Mouse (Mus musculus) brain, embryonic 14.5 days (tissue): ENCODE measurements around the gene Olfr680-ps1.

Source experiments
- CTCF ChIP-seq: fragments of 200-500 bp; IDR thresholded peaks from 2 replicates; pipeline ENCODE4 v1.5.1; 2012; ENCODE audit warnings: inconsistent platforms, mild to moderate bottlenecking, moderate library complexity, borderline replicate concordance; ENCODE audit not compliant: insufficient read depth, insufficient read length; ENCODE audit errors: extremely low read depth
- POLR2A ChIP-seq: fragments of 200-500 bp; IDR thresholded peaks from 2 replicates; pipeline ENCODE4 v1.6.1; 2012; ENCODE audit warnings: mild to moderate bottlenecking, inconsistent platforms, borderline replicate concordance; ENCODE audit not compliant: poor library complexity, insufficient read depth, insufficient read length, severe bottlenecking; ENCODE audit errors: extremely low read depth

GRCm38 (mm10) chr7:105080905-105081304 is 11.7 kb downstream of the Olfr680-ps1 start, which contains the start of gene Olfr679:
- TF ChIP-seq CTCF (no peak), POLR2A (no peak)
